Mouse (Mus musculus): ENCODE measurements around the gene Hcar1. TPM values are rescaled to one million over a fixed set of nuclear protein-coding genes. Genes with fewer than 3 reads are reported as not detected.

Hcar1 gene
- polyA plus RNA-seq, 1 experiment = not detected

- 41% methylated on average over 10 of the region's 10 CpGs for WGBS
- no peak overlapping the region for H3K27ac ChIP-seq (ENCODE audit: control insufficient read depth, insufficient read depth, low read depth, low read length, poor library complexity)
- TF ChIP-seq POLR2A (IDR thresholded peaks at IDR 0.05; ENCODE audit: borderline replicate concordance, control insufficient read depth, low read depth, low read length) (no peak), CTCF (IDR thresholded peaks at IDR 0.05; ENCODE audit: control insufficient read depth, insufficient read depth, low read length) (no peak)
- H3K4me1 ChIP-seq (ENCODE audit: control insufficient read depth, insufficient read depth, low read length) = peaks cover 2% of the 10 kb centered on the region; the same call in 1 of the 2 replicates
- no peak overlapping the region for H3K4me3 ChIP-seq (replicated peaks; ENCODE audit: control insufficient read depth, low read depth, low read length)
Observed at GRCm38 (mm10) chr5:123884332-123884731, 4.5 kb upstream of the Hcar1 start.

GRCm38 (mm10) chr5:123883891-123884290, 4.1 kb upstream of the Hcar1 start:
- TF ChIP-seq CTCF (IDR thresholded peaks at IDR 0.05; ENCODE audit: control insufficient read depth, insufficient read depth, low read length) (no peak), POLR2A (IDR thresholded peaks at IDR 0.05; ENCODE audit: borderline replicate concordance, control insufficient read depth, low read depth, low read length) (no peak)
- H3K27ac ChIP-seq (ENCODE audit: control insufficient read depth, insufficient read depth, low read depth, low read length, poor library complexity) = no peak overlapping the region
- no peak overlapping the region for H3K4me3 ChIP-seq (replicated peaks; ENCODE audit: control insufficient read depth, low read depth, low read length)
- WGBS = 60% methylated on average over 7 of the region's 7 CpGs
- H3K4me1 ChIP-seq (ENCODE audit: control insufficient read depth, insufficient read depth, low read length) = peaks cover 2% of the 10 kb centered on the region; the same call in 1 of the 2 replicates

DNA sequence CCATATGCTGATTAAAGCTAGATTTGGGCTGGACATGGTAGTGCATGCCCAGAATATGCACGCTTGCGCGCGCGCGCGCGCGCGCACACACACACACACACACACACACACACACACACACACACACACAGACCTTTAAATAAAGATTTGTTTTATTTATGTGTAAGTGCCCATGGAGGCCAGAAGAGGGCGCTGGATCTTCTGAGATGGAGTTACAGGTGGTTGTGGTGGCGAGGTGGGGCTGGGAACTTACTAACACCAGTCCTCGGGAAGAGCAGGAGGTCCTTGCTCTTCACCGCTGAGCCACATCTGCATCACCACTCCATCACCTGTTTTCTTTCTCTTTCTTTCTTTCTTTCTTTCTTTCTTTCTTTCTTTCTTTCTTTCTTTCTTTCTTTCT, 958 bp upstream of the Hcar1 start:
- Histone ChIP-seq H3K4me3 (replicated peaks; ENCODE audit: control insufficient read depth, low read depth, low read length) (no peak overlapping the region), H3K27ac (ENCODE audit: control insufficient read depth, insufficient read depth, low read depth, low read length, poor library complexity) (no peak overlapping the region), H3K4me1 (ENCODE audit: control insufficient read depth, insufficient read depth, low read length) (peaks cover 2% of the 10 kb centered on the region; the same call in 1 of the 2 replicates)
- TF ChIP-seq POLR2A (IDR thresholded peaks at IDR 0.05; ENCODE audit: borderline replicate concordance, control insufficient read depth, low read depth, low read length) (no peak), CTCF (IDR thresholded peaks at IDR 0.05; ENCODE audit: control insufficient read depth, insufficient read depth, low read length) (no peak; the same call in 1 of the 2 replicates)
- 85% methylated on average over 14 of the region's 14 CpGs for WGBS

DNA sequence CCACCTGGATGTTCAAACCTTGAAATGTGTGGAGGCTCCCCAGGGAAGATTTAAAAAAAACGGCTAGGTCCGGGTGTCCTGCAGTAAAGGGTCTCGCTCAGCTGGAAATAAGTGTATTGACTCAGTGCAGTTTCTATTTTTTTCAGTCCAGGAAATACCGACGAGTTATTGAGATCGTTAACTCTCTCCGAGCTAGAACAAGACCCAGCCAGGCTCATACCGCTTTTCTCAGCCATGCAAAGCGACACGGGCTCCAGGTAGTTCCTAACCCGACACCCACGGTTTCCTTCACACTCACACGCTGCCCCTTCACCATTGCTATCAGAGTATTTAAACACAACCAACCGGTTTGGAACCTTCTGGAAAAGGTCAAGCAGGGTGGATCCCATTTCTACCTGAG, 1.8 kb downstream of the Hcar1 start:
- Histone ChIP-seq H3K4me1 (ENCODE audit: control insufficient read depth, insufficient read depth, low read length) (peaks cover 1% of the 10 kb centered on the region; the same call in 1 of the 2 replicates), H3K4me3 (replicated peaks; ENCODE audit: control insufficient read depth, low read depth, low read length) (no peak overlapping the region), H3K27ac (ENCODE audit: control insufficient read depth, insufficient read depth, low read depth, low read length, poor library complexity) (no peak overlapping the region)
- WGBS = 8% methylated on average over 14 of the region's 14 CpGs
- TF ChIP-seq CTCF (IDR thresholded peaks at IDR 0.05; ENCODE audit: control insufficient read depth, insufficient read depth, low read length) (no peak), POLR2A (IDR thresholded peaks at IDR 0.05; ENCODE audit: borderline replicate concordance, control insufficient read depth, low read depth, low read length) (no peak)

- peaks cover 1% of the 10 kb centered on the region; the same call in 1 of the 2 replicates for H3K4me1 ChIP-seq (ENCODE audit: control insufficient read depth, insufficient read depth, low read length)
- H3K27ac ChIP-seq (ENCODE audit: control insufficient read depth, insufficient read depth, low read depth, low read length, poor library complexity) = no peak overlapping the region
- no peak overlapping the region for H3K4me3 ChIP-seq (replicated peaks; ENCODE audit: control insufficient read depth, low read depth, low read length)
- TF ChIP-seq POLR2A (IDR thresholded peaks at IDR 0.05; ENCODE audit: borderline replicate concordance, control insufficient read depth, low read depth, low read length) = no peak
- no peak for TF ChIP-seq CTCF (IDR thresholded peaks at IDR 0.05; ENCODE audit: control insufficient read depth, insufficient read depth, low read length)
- WGBS = 10% methylated on average over 5 of the region's 5 CpGs
Observed at GRCm38 (mm10) chr5:123874177-123874576, 5.6 kb downstream of the Hcar1 start.

DNA sequence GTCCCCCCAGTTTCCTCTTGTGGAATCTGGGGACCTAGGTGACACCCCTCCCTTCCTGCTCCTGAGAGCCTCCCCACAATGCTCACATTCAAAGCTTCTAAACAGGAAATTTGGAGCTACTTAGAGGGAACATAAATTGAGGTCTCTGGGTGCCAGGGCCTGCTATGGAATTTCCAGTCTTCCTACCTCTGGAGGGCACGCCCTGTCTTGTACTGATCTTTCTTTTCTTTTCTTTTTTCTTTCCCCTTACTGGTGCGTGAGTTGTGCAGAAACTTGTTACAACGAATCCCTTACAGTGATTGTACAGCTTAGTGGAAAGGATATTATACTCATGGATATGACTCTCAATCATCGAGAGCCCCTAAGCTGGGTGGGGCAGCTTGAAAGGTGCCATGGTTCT, 10.2 kb downstream of the Hcar1 start:
- Histone ChIP-seq H3K27ac (ENCODE audit: control insufficient read depth, insufficient read depth, low read depth, low read length, poor library complexity) (no peak overlapping the region), H3K4me1 (ENCODE audit: control insufficient read depth, insufficient read depth, low read length) (peaks cover 6% of the 10 kb centered on the region), H3K4me3 (replicated peaks; ENCODE audit: control insufficient read depth, low read depth, low read length) (no peak overlapping the region)
- 77% methylated on average over 4 of the region's 4 CpGs for WGBS
- TF ChIP-seq CTCF (IDR thresholded peaks at IDR 0.05; ENCODE audit: control insufficient read depth, insufficient read depth, low read length) = no peak
- TF ChIP-seq POLR2A (IDR thresholded peaks at IDR 0.05; ENCODE audit: borderline replicate concordance, control insufficient read depth, low read depth, low read length) = no peak

- Histone ChIP-seq H3K4me3 (replicated peaks; ENCODE audit: control insufficient read depth, low read depth, low read length) (no peak overlapping the region), H3K27ac (ENCODE audit: control insufficient read depth, insufficient read depth, low read depth, low read length, poor library complexity) (no peak overlapping the region), H3K4me1 (ENCODE audit: control insufficient read depth, insufficient read depth, low read length) (peaks cover 9% of the 10 kb centered on the region)
- WGBS = 58% methylated on average over 4 of the region's 4 CpGs
- TF ChIP-seq CTCF (IDR thresholded peaks at IDR 0.05; ENCODE audit: control insufficient read depth, insufficient read depth, low read length) (no peak), POLR2A (IDR thresholded peaks at IDR 0.05; ENCODE audit: borderline replicate concordance, control insufficient read depth, low read depth, low read length) (no peak)
Observed at GRCm38 (mm10) chr5:123866457-123866856, 13.4 kb downstream of the Hcar1 start.

- H3K27ac ChIP-seq (ENCODE audit: control insufficient read depth, insufficient read depth, low read depth, low read length, poor library complexity) = peak within 1 kb of the TSS; percentile 50
- 25% methylated on average over 12 of the region's 12 CpGs for WGBS
- H3K4me1 ChIP-seq (ENCODE audit: control insufficient read depth, insufficient read depth, low read length) = peaks cover 9% of the 10 kb centered on the region
- TF ChIP-seq CTCF (IDR thresholded peaks at IDR 0.05; ENCODE audit: control insufficient read depth, insufficient read depth, low read length) = no peak
- TF ChIP-seq POLR2A (IDR thresholded peaks at IDR 0.05; ENCODE audit: borderline replicate concordance, control insufficient read depth, low read depth, low read length) = no peak
- H3K4me3 ChIP-seq (replicated peaks; ENCODE audit: control insufficient read depth, low read depth, low read length) = peak within 1 kb of the TSS; percentile 2
Observed at GRCm38 (mm10) chr5:123865365-123865764, 14.5 kb downstream of the Hcar1 start, which contains the start of gene Hcar2. Gene Hcar2 (minus strand): TSS chr5:123865499.

- peaks cover 9% of the 10 kb centered on the region for H3K4me1 ChIP-seq (ENCODE audit: control insufficient read depth, insufficient read depth, low read length)
- no peak overlapping the region for H3K27ac ChIP-seq (ENCODE audit: control insufficient read depth, insufficient read depth, low read depth, low read length, poor library complexity)
- H3K4me3 ChIP-seq (replicated peaks; ENCODE audit: control insufficient read depth, low read depth, low read length) = peak overlapping the region; percentile 2
- 78% methylated on average over 14 of the region's 14 CpGs for WGBS
- TF ChIP-seq CTCF (IDR thresholded peaks at IDR 0.05; ENCODE audit: control insufficient read depth, insufficient read depth, low read length) (no peak), POLR2A (IDR thresholded peaks at IDR 0.05; ENCODE audit: borderline replicate concordance, control insufficient read depth, low read depth, low read length) (no peak)
Observed at GRCm38 (mm10) chr5:123863934-123864333, 15.9 kb downstream of the Hcar1 start.
